Mouse (Mus musculus) retina, embryonic 14.5 days (tissue): ENCODE results near the gene 1700056E22Rik.

Experiments
- DNase-seq: peaks from one replicate; pipeline ENCODE4 v3.0.0-alpha.2; 2015; ENCODE audit warnings: low spot score

The 1700056E22Rik gene

DNA sequence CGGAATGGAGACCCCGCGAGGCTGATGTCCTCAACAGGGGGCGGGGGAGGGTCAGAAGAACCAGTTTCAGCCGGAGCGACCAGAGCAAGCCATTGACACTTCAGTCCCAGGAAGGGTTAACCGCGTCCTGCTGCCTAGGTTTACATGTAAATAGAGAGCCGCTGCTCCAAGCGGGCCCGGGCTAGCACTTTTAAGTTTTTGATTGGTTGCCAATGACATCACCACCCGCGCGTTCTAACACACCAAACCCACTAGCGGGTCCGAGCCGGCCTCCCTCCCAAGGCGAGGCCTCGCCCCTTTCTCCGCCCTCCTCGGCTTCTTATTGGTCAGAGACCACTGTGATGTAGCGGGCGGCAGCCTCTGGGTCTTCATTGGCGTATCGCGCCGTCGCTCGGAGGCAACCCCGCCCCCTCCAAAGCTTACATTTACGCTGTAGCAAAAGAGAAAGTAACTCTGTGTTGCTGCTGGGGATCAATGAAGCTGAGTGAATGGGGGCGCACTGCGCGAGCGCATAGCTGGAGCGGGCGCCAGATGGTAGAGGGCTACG, at the start of gene 1700056E22Rik:
Gene 1700056E22Rik, minus strand, starts transcription at position 291 of the 547 bp plus-strand sequence.
- peak; percentile 99 for DNase-seq

DNA sequence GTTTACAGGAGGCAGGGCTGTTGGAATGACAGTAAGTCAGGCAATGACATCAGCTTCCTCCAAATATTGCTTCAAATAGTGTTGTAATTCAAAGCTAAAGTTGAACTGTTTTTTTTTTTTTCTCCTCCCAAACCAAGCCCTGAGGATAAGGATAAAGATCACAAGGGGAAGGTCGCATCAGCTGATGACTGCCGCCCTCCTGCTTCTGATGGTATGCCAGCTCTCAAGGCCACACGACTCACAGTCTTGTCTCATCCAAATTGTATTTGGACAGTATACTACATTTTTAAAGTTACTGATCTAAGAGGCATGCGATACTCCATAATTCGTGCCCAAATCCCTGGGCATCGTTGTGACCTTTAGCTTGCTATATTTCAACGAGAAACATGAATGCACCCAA, 49.1 kb upstream of the 1700056E22Rik start:
- no peak for DNase-seq

DNA sequence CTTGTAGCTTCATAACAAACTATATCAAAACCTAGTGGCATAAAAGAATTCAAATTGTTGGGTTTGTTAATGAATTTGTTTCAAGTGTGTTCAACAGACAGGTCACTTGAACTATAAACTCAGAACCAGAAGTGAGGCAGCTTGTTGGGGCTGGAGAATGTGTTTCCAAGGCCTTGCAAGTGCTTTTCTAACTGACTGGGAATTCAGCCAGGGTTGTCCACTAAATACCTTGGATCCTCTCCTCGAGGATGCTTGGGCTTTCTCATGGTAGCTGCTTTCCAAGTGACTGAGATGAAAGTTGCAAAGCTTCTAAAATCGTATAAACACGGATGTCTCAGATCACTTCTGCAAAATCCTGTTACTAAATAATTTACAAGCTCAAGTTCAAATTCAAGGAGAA, 48.6 kb upstream of the 1700056E22Rik start:
- no peak for DNase-seq

GRCm38 (mm10) chr1:184079304-184079703, 45.2 kb upstream of the 1700056E22Rik start:
- no peak for DNase-seq

DNA sequence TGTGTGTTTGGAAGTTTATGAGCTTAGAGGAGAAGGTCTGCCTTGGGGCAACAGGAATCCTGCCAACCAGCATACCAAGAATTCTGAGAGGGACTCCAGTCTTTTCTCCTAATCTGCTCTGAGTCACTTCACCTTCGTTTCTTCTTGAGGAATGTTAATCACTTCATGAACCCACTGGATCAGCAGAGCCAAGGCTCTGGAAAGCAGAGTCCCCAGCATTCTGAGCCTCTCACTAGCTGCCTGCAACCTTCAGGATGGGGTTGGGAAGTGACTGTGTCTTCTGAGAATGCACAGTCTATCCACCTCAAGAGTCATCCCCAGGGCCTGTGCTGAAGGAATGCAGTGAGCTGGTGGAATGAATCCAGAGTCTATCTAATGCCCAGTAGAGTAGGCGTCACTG, 42.7 kb upstream of the 1700056E22Rik start:
- no peak for DNase-seq

GRCm38 (mm10) chr1:184076065-184076464, 42.0 kb upstream of the 1700056E22Rik start:
- no peak for DNase-seq

DNA sequence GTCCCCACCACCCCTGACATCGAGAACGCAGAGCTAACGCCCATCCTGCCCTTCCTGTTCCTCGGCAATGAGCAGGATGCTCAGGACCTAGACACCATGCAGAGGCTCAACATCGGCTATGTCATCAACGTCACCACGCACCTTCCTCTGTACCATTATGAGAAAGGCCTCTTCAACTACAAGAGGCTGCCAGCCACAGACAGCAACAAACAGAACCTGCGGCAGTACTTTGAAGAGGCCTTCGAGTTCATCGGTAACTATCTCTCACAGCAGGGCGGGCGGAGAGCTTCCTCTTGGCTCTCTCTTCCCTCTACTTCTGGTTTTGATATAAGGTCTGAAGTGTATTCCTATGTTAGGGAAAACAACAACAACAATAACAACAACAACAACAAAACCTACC, 34.9 kb upstream of the 1700056E22Rik start:
- DNase-seq: no peak

GRCm38 (mm10) chr1:184067704-184068558, 33.8 kb upstream of the 1700056E22Rik start:
- DNase-seq: no peak

DNA sequence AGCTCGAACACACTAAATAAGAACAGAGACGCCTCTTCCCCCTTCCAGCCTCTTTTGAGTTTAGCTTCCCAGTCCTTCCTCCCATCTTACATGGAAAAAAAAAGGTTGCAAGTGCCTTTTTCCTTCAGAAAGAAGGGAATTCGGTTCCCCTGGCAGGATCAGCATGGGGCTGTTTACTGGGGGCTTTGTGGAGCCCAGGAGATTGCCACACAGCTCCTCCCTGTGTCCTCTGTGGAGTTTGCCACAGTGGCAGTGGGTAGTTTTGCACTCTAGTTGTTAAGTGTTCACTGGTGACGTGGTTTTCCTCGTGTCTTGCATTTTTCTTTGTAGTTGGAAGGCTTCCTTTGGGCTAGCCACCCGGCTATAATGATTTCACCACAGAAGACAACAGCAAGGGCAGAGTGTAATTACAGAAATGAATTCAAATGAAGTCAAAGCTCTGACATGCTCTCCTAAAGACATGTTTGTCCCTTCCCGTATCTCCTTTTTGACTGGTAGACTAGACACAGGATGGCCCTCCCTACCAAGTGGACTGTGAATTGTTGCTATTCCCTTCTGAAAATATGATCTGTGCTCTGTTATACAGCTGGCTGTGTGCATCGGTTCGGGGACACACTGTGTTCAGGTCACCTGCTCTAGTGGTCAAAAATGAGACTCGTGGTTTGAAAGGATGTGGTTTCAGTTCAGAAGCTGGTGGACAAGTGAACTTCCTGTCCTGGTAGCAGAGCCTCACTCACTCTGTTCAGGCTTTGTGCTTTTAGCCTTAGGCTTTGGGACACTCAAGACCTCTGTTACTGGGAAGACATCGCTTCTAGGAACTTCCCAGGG, 32.6 kb upstream of the 1700056E22Rik start:
- DNase-seq: no peak

DNA sequence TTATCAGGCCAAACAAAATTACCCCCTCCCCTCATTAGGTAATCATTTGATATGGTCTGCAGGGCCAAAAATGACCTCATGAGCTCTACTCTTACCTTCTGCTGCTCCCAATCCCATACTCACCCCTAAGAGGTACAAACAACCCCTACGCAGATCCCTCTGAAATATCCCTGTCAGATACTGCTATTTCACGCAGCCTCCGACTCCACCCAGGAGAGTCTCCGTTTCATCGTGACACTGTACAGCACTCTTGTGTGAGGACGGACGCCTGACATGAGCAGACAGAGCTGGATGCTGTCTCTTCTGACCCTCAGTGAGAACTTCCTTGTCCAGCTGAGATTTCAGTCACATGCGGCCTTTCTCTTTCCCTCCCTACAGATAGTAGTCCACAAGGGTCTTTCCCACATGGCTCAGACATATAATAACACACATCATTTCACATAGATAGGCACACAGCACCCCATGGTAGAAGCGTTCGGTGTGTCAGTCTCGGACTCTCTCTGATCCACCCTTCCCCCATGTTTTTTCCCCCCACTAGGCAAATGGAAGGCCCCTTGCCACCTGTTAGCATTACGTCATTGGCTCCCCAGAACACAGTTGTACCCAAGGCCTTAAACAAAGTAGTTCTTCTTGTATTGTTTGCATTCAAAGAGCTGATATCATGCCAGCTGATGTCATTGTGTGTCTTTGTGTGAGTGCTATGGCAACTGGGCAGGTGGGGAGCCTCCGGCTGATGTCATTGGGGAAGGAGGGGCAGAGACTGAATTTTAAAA, 31.7 kb upstream of the 1700056E22Rik start:
- no peak for DNase-seq

- DNase-seq: no peak
Observed at GRCm38 (mm10) chr1:184064306-184064705, 30.2 kb upstream of the 1700056E22Rik start.

DNA sequence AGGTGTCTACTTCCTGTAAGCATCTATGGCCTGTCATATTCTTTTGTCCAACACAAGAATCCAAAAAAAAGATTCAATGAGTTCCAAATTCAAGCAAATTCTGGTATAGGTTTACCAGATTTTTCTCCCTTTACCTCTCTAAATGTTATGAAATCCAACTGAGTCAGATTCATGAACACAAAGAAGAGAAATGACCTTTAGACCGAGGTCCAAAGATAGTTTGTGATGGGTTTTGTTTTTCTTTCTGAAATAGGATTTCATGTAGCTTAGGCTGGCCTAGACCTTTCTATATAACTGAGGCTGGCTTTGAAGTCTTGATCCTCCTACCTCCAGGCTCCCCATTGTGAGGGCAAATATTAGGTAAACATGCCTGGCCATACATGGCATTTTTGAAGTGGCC, 27.8 kb upstream of the 1700056E22Rik start:
- no peak for DNase-seq

GRCm38 (mm10) chr1:184060828-184061734, 27.0 kb upstream of the 1700056E22Rik start:
- DNase-seq: no peak

DNA sequence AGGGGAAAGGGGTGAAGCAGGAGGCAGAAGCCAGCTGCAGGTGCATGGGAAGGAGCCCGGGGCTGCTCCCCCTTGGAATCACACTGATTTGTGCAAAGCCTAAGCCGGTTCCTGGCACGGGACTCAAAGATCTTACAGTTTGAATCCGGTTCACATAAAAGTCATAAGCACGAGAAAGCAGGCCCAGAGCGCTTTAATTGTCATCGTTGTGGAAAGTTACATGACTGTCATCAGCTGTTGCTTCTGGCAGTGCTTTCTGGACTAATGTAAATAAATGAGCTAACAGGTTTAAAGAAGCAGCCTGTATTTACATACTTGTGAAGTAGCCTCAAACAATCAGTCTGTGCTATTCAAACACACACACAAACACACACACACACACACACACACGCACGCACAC, 26.3 kb upstream of the 1700056E22Rik start:
- no peak for DNase-seq

GRCm38 (mm10) chr1:184059814-184060213, 25.7 kb upstream of the 1700056E22Rik start:
- no peak for DNase-seq

- DNase-seq: no peak
Observed at GRCm38 (mm10) chr1:184058206-184058605, 24.1 kb upstream of the 1700056E22Rik start.

- DNase-seq: no peak
Observed at GRCm38 (mm10) chr1:184054176-184054575, 20.1 kb upstream of the 1700056E22Rik start.

DNA sequence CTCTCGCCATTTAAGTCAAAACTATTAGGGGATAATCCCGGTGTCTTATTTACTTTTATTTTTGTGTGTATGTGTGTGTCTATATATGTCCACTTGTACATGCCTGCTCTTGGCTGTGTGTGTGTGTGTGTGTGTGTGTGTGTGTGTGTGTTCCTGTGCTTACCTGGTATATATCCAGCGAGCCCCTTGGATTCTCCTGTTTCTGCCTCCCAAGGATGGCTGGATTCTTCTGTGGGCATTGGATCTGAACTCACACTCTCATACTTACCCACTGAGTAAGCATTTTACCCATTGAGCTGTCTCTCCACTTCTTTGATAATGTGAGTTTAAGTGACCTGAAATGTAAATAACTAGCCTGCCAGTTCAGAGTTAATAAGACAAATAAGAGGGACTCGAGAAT, 19.6 kb upstream of the 1700056E22Rik start:
- DNase-seq: no peak

DNA sequence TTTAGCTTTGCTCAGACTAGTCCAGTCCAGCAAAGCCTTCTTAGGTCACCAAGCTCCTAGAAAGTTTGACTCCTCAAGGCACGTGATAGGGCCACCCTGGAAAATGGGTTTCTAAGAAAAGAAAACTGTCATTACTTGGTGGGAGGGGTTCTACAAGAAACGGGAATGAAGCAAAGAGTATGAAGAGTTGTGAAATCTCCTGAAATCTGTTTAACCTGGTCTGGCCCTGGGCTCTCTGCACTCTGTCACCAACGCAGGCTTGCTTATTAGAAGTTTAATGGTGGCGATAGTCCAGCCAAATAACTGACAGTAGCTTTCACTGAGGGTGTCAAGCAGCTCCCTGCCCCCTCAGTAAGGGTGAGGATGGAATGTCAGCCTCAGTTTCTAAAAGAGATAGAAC, 19.0 kb upstream of the 1700056E22Rik start:
- DNase-seq: no peak

DNA sequence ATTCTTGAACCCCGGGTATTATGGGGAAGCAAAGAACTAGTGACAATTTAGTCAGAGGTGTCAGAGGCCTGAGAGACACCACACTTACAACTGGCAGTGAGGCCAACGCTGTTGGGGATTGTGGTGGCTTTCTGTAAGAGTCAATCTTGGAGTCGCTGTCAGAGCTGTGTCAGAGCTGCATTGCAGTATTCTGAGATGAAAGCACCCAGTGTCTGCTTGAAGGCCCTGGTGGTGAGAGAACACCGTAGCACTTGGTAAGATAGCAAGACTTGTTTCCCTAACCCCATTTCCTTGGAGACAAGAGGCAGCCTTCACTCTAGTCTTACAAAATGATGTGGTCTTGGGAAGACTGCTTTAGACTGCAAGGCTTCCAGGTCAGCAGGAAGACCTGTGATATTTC, 18.2 kb upstream of the 1700056E22Rik start:
- no peak for DNase-seq

DNA sequence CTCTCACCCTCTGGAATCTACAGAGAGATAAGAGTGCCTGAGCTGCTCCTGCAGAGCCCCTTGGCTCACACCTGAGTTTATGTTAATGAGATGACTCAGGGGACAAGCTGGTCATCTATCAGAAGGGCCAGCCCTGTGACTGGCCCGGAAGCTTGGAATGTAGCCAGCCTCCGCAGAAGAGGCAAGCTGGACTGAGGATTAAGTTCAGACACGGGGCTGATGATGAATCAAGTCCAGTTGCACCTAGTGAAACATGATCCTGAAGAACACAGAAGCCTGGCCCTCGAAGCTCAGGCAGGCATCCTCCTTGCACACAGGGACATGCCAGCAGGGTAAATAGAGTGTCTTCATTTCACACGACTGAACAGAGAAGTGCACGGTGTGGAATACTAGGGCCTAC, 17.7 kb upstream of the 1700056E22Rik start:
- no peak for DNase-seq
